Mouse (Mus musculus): ENCODE measurements around the gene Tnfaip2. TPM values are rescaled to one million over a fixed set of nuclear protein-coding genes. Genes with fewer than 3 reads are reported as not detected.

Tnfaip2 gene
- total RNA-seq, 1 experiment, result 4.1 TPM

GRCm38 (mm10) chr12:111425258-111425657, 17.0 kb upstream of the Tnfaip2 start:
- no peak for DNase-seq (ENCODE audit: low read depth, low spot score)
- in situ Hi-C loops (cut with MboI; ENCODE audit: low sequenced_read_pairs in 2 of 2, unreplicated experiment in 2 of 2), result no loop called here
- H3K4me3 ChIP-seq (ENCODE audit: insufficient read depth in 1 of 2, low read depth in 1 of 2, low read length in 2 of 2, poor library complexity in 1 of 2, severe bottlenecking in 1 of 2), result no peak overlapping the region

GRCm38 (mm10) chr12:111425789-111426460, 16.3 kb upstream of the Tnfaip2 start:
- H3K27ac ChIP-seq (ENCODE audit: insufficient read depth, low read depth, low read length, poor library complexity, severe bottlenecking), result no peak overlapping the region
- peaks cover 0 to 14% of the 10 kb centered on the region in 2 experiments; a peak in 1 of 4 replicates for H3K4me1 ChIP-seq (ENCODE audit: control insufficient read depth in 2 of 2, insufficient read depth in 2 of 2, low read length in 2 of 2, poor library complexity in 1 of 2)
- H3K9me3 ChIP-seq (ENCODE audit: control insufficient read depth, insufficient read depth, low read depth, low read length), result no peaks in the 10 kb centered on the region
- in situ Hi-C loops (cut with MboI; ENCODE audit: low sequenced_read_pairs in 2 of 2, unreplicated experiment in 2 of 2), result no loop called here
- no peak overlapping the region for H3K4me3 ChIP-seq (ENCODE audit: insufficient read depth in 1 of 2, low read depth in 1 of 2, low read length in 2 of 2, poor library complexity in 1 of 2, severe bottlenecking in 1 of 2)
- no peaks in the 10 kb centered on the region for H3K36me3 ChIP-seq (ENCODE audit: control insufficient read depth, insufficient read depth, low read length, poor library complexity, severe bottlenecking)
- TF ChIP-seq CHD2 (IDR thresholded peaks at IDR 0.05; ENCODE audit: low read depth, low read length) (no peak), ZNF384 (IDR thresholded peaks at IDR 0.05; ENCODE audit: low read depth, low read length) (no peak), HCFC1 (IDR thresholded peaks at IDR 0.05; ENCODE audit: borderline replicate concordance, insufficient read depth, low read length) (no peak), MAFK (IDR thresholded peaks at IDR 0.05; ENCODE audit: insufficient read depth, low read depth, low read length) (no peak), ZC3H11A (IDR thresholded peaks at IDR 0.05; ENCODE audit: borderline replicate concordance, low read depth, low read length) (peak; percentile 82)
- DNase-seq (ENCODE audit: low read depth, low spot score), result peak; percentile 81
- H3K9ac ChIP-seq (ENCODE audit: insufficient read depth, low read depth, low read length, poor library complexity, severe bottlenecking), result no peak overlapping the region

More at GRCm38 (mm10) chr12:111425258-111425657, 17.0 kb upstream of the Tnfaip2 start:
- Histone ChIP-seq H3K9me3 (ENCODE audit: control insufficient read depth, insufficient read depth, low read depth, low read length) (no peaks in the 10 kb centered on the region), H3K9ac (ENCODE audit: insufficient read depth, low read depth, low read length, poor library complexity, severe bottlenecking) (no peak overlapping the region), H3K36me3 (ENCODE audit: control insufficient read depth, insufficient read depth, low read length, poor library complexity, severe bottlenecking) (no peaks in the 10 kb centered on the region), H3K27ac (ENCODE audit: insufficient read depth, low read depth, low read length, poor library complexity, severe bottlenecking) (no peak overlapping the region), H3K4me1 (ENCODE audit: control insufficient read depth in 2 of 2, insufficient read depth in 2 of 2, low read length in 2 of 2, poor library complexity in 1 of 2) (peaks cover 0 to 10% of the 10 kb centered on the region in 2 experiments; a peak in 1 of 4 replicates)
- TF ChIP-seq ZC3H11A (IDR thresholded peaks at IDR 0.05; ENCODE audit: borderline replicate concordance, low read depth, low read length) (peak; percentile 56; the same call in 1 of the 2 replicates), CHD2 (IDR thresholded peaks at IDR 0.05; ENCODE audit: low read depth, low read length) (no peak)

- Histone ChIP-seq H3K27ac (ENCODE audit: insufficient read depth, low read depth, low read length, poor library complexity, severe bottlenecking) (no peak overlapping the region), H3K4me1 (ENCODE audit: control insufficient read depth in 2 of 2, insufficient read depth in 2 of 2, low read length in 2 of 2, poor library complexity in 1 of 2) (peaks cover 0 to 24% of the 10 kb centered on the region in 2 experiments; a peak in 2 of 4 replicates), H3K9ac (ENCODE audit: insufficient read depth, low read depth, low read length, poor library complexity, severe bottlenecking) (no peak overlapping the region), H3K36me3 (ENCODE audit: control insufficient read depth, insufficient read depth, low read length, poor library complexity, severe bottlenecking) (no peaks in the 10 kb centered on the region), H3K4me3 (ENCODE audit: insufficient read depth in 1 of 2, low read depth in 1 of 2, low read length in 2 of 2, poor library complexity in 1 of 2, severe bottlenecking in 1 of 2) (no peak overlapping the region), H3K9me3 (ENCODE audit: control insufficient read depth, insufficient read depth, low read depth, low read length) (no peaks in the 10 kb centered on the region)
- no peak for DNase-seq (ENCODE audit: low read depth, low spot score)
- TF ChIP-seq CHD2 (IDR thresholded peaks at IDR 0.05; ENCODE audit: low read depth, low read length) (peak; percentile 90), HCFC1 (IDR thresholded peaks at IDR 0.05; ENCODE audit: borderline replicate concordance, insufficient read depth, low read length) (no peak), ZC3H11A (IDR thresholded peaks at IDR 0.05; ENCODE audit: borderline replicate concordance, low read depth, low read length) (no peak), MAFK (IDR thresholded peaks at IDR 0.05; ENCODE audit: insufficient read depth, low read depth, low read length) (no peak)
- in situ Hi-C loops (cut with MboI; ENCODE audit: low sequenced_read_pairs in 2 of 2, unreplicated experiment in 2 of 2), result no loop called here
These were observed 14.7 kb upstream of the Tnfaip2 start for GRCm38 (mm10) chr12:111427438-111428113.

GRCm38 (mm10) chr12:111428364-111428763, 13.9 kb upstream of the Tnfaip2 start:
- Histone ChIP-seq H3K4me3 (ENCODE audit: insufficient read depth in 1 of 2, low read depth in 1 of 2, low read length in 2 of 2, poor library complexity in 1 of 2, severe bottlenecking in 1 of 2) (no peak overlapping the region), H3K9ac (ENCODE audit: insufficient read depth, low read depth, low read length, poor library complexity, severe bottlenecking) (no peak overlapping the region), H3K4me1 (ENCODE audit: control insufficient read depth in 2 of 2, insufficient read depth in 2 of 2, low read length in 2 of 2, poor library complexity in 1 of 2) (peaks cover 0 to 26% of the 10 kb centered on the region in 2 experiments; a peak in 2 of 4 replicates), H3K36me3 (ENCODE audit: control insufficient read depth, insufficient read depth, low read length, poor library complexity, severe bottlenecking) (no peaks in the 10 kb centered on the region), H3K27ac (ENCODE audit: insufficient read depth, low read depth, low read length, poor library complexity, severe bottlenecking) (no peak overlapping the region), H3K9me3 (ENCODE audit: control insufficient read depth, insufficient read depth, low read depth, low read length) (no peaks in the 10 kb centered on the region)
- in situ Hi-C loops (cut with MboI; ENCODE audit: low sequenced_read_pairs in 2 of 2, unreplicated experiment in 2 of 2), result no loop called here
- TF ChIP-seq HCFC1 (IDR thresholded peaks at IDR 0.05; ENCODE audit: borderline replicate concordance, insufficient read depth, low read length), result no peak
- no peak for TF ChIP-seq ZC3H11A (IDR thresholded peaks at IDR 0.05; ENCODE audit: borderline replicate concordance, low read depth, low read length)
- TF ChIP-seq CHD2 (IDR thresholded peaks at IDR 0.05; ENCODE audit: low read depth, low read length), result no peak
- no peak for TF ChIP-seq ZNF384 (IDR thresholded peaks at IDR 0.05; ENCODE audit: low read depth, low read length)
- TF ChIP-seq MAFK (IDR thresholded peaks at IDR 0.05; ENCODE audit: insufficient read depth, low read depth, low read length), result no peak
- DNase-seq (ENCODE audit: low read depth, low spot score), result no peak

All from ES-E14 (cell line).